Mouse (Mus musculus): Measurements from ENCODE around the gene Snx9.

Snx9 gene

GRCm38 (mm10) chr17:5965084-5965781 lies 124.1 kb downstream of the Snx9 start:
- WGBS, result 67% methylated on average over 9 of the region's 9 CpGs

- WGBS, result 90% methylated on average over 5 of the region's 5 CpGs
Observed at GRCm38 (mm10) chr17:5966706-5967105, 125.6 kb downstream of the Snx9 start.

GRCm38 (mm10) chr17:5968562-5968961 lies 127.4 kb downstream of the Snx9 start:
- WGBS, result 73% methylated on average over 6 of the region's 6 CpGs

GRCm38 (mm10) chr17:5969246-5969645 lies 128.1 kb downstream of the Snx9 start:
- WGBS, result 61% methylated on average over 3 of the region's 3 CpGs

- 88% methylated on average over 5 of the region's 5 CpGs for WGBS
Observed at GRCm38 (mm10) chr17:5970298-5970821, 129.2 kb downstream of the Snx9 start.

- WGBS, result 73% methylated on average over 8 of the region's 8 CpGs
Observed at GRCm38 (mm10) chr17:5973536-5973935, 132.4 kb downstream of the Snx9 start.

- WGBS, result 15% methylated on average over 23 of the region's 23 CpGs
Observed at GRCm38 (mm10) chr17:5975099-5975977, 134.2 kb downstream of the Snx9 start.

- 29% methylated on average over 20 of the region's 20 CpGs for WGBS
Observed at GRCm38 (mm10) chr17:5976221-5977055, 135.3 kb downstream of the Snx9 start.

GRCm38 (mm10) chr17:5977056-5977920 lies 136.2 kb downstream of the Snx9 start:
- 42% methylated on average over 16 of the region's 16 CpGs for WGBS

- 39% methylated on average over 8 of the region's 8 CpGs for WGBS
Observed at GRCm38 (mm10) chr17:5977921-5978504, 136.9 kb downstream of the Snx9 start.

- WGBS, result 55% methylated on average over 10 of the region's 10 CpGs
Observed at GRCm38 (mm10) chr17:5978505-5979077, 137.5 kb downstream of the Snx9 start.

GRCm38 (mm10) chr17:5980860-5981259 lies 139.7 kb downstream of the Snx9 start:
- WGBS, result 64% methylated on average over 6 of the region's 6 CpGs

Measured in cerebral cortex, adult 2 months (tissue).